Mouse (Mus musculus) liver, adult 2 months (tissue): ENCODE measurements around the gene Klhl42. TPM values are rescaled to one million over a fixed set of nuclear protein-coding genes. Genes with fewer than 3 reads are reported as not detected.

Experiments used
- DNase-seq: peaks from one replicate; pipeline ENCODE4 v3.0.0-alpha.2; 2011; ENCODE audit warnings: low read depth, low spot score; ENCODE audit errors: extremely low read depth
- H3K27ac ChIP-seq: fragments of 200-500 bp; replicated peaks from 2 replicates; pipeline ENCODE4 v1.5.1; 2012; ENCODE audit warnings: low read depth, mild to moderate bottlenecking, control low read depth, inconsistent platforms, low read length; ENCODE audit not compliant: insufficient read depth
- H3K27me3 ChIP-seq: fragments of 200-500 bp; 2 replicates; pipeline ENCODE4 v1.6.1; 2012; ENCODE audit warnings: mild to moderate bottlenecking, moderate library complexity, low read length, inconsistent platforms; ENCODE audit not compliant: control insufficient read depth, insufficient read depth
- H3K36me3 ChIP-seq: fragments of 200-500 bp; 2 replicates; pipeline ENCODE4 v1.6.1; 2012; ENCODE audit warnings: low read length, inconsistent platforms; ENCODE audit not compliant: control insufficient read depth, insufficient read depth
- H3K4me1 ChIP-seq: fragments of 200-500 bp; 2 replicates; pipeline ENCODE4 v1.6.1; 2011; ENCODE audit warnings: low read length; ENCODE audit not compliant: control insufficient read depth, insufficient read depth
- H3K4me3 ChIP-seq: fragments of 200-500 bp; 2 replicates; pipeline ENCODE4 v1.5.1; 2011; ENCODE audit warnings: low read depth, mild to moderate bottlenecking, control low read depth, low read length, moderate library complexity; ENCODE audit not compliant: insufficient read depth
- H3K79me2 ChIP-seq: fragments of 200-500 bp; 2 replicates; pipeline ENCODE4 v1.6.1; 2012; ENCODE audit warnings: inconsistent platforms, mild to moderate bottlenecking, low read length, moderate library complexity; ENCODE audit not compliant: control insufficient read depth, insufficient read depth
- H3K9ac ChIP-seq: fragments of 200-500 bp; 2 replicates; pipeline ENCODE4 v1.6.1; 2012; ENCODE audit warnings: low read depth, mild to moderate bottlenecking, control low read depth, inconsistent platforms, low read length
- CTCF ChIP-seq: fragments of 200-500 bp; IDR thresholded peaks from 2 replicates; pipeline ENCODE4 v1.5.1; 2011; ENCODE audit warnings: low read depth, low read length, control low read depth
- POLR2A ChIP-seq: fragments of 200-500 bp; IDR thresholded peaks from 2 replicates; pipeline ENCODE4 v1.6.1; 2011; ENCODE audit warnings: low read length, control low read depth; ENCODE audit not compliant: insufficient read depth; ENCODE audit errors: extremely low read depth
- WGBS: fragments of 180-500 bp; shearing (Covaris S2); methylation state at CpG from one replicate; pipeline ENCODE4 v1.1.7; 2018; 5-methylcytosine and 5-hydroxymethylcytosine counted together
- polyA plus RNA-seq: library from polyadenylated mRNA; depleted of rRNA; stranded (reverse); fragments of >200 nt; gene quantifications from 2 replicates; pipeline ENCODE4 v1.2.3, GENCODE M21; 2012
- total RNA-seq: library from RNA; depleted of rRNA; stranded (reverse); fragments of >200 nt; gene quantifications from 2 replicates; pipeline ENCODE4 v1.2.3, GENCODE M21; 2014

The Klhl42 gene
- total and polyA plus RNA-seq, 2 experiments: 6.9 to 8.8 TPM

- TF ChIP-seq POLR2A: no peak
- no peak for TF ChIP-seq CTCF
- no peak for DNase-seq
- H3K4me3 ChIP-seq: no peak overlapping the region
- no peak overlapping the region for H3K9ac ChIP-seq
- WGBS: 87% methylated on average over 10 of the region's 10 CpGs
- no peaks in the 10 kb centered on the region for H3K4me1 ChIP-seq
- no peaks in the 10 kb centered on the region for H3K27me3 ChIP-seq
- H3K36me3 ChIP-seq: no peaks in the 10 kb centered on the region; the same call in 1 of the 2 replicates
- no peaks in the 10 kb centered on the region for H3K79me2 ChIP-seq
- no peak overlapping the region for H3K27ac ChIP-seq
Observed at GRCm38 (mm10) chr6:147079919-147080318, 11.3 kb upstream of the Klhl42 start.

- WGBS: 78% methylated on average over 7 of the region's 7 CpGs
- no peak for DNase-seq
- H3K4me1 ChIP-seq: peaks cover 6% of the 10 kb centered on the region; the same call in 1 of the 2 replicates
- no peak overlapping the region for H3K27ac ChIP-seq
- no peak overlapping the region for H3K4me3 ChIP-seq
- no peak for TF ChIP-seq POLR2A
- TF ChIP-seq CTCF: no peak
- no peaks in the 10 kb centered on the region for H3K79me2 ChIP-seq
- no peaks in the 10 kb centered on the region for H3K27me3 ChIP-seq
- no peak overlapping the region for H3K9ac ChIP-seq
- H3K36me3 ChIP-seq: no peaks in the 10 kb centered on the region
Observed at GRCm38 (mm10) chr6:147085398-147086040, 5.7 kb upstream of the Klhl42 start.

GRCm38 (mm10) chr6:147086594-147087225, 4.5 kb upstream of the Klhl42 start, which contains the start of gene Mansc4:
Mansc4 (minus strand) TSS chr6:147087032.
- TF ChIP-seq POLR2A (no peak), CTCF (no peak)
- Histone ChIP-seq H3K27me3 (no peaks in the 10 kb centered on the region), H3K27ac (no peak within 1 kb of the TSS), H3K36me3 (no peaks in the 10 kb centered on the region), H3K9ac (no peak within 1 kb of the TSS), H3K4me1 (peaks cover 9% of the 10 kb centered on the region; the same call in 1 of the 2 replicates), H3K79me2 (no peaks in the 10 kb centered on the region), H3K4me3 (no peak within 1 kb of the TSS)
- 39% methylated on average over 20 of the region's 20 CpGs for WGBS
- peak; percentile 55 for DNase-seq

GRCm38 (mm10) chr6:147087736-147088135, 3.4 kb upstream of the Klhl42 start:
- H3K9ac ChIP-seq: no peak overlapping the region
- no peak overlapping the region for H3K4me3 ChIP-seq
- TF ChIP-seq CTCF (no peak), POLR2A (no peak)
- WGBS: 23% methylated on average over 7 of the region's 7 CpGs
- H3K27me3 ChIP-seq: no peaks in the 10 kb centered on the region
- peaks cover 11% of the 10 kb centered on the region for H3K4me1 ChIP-seq
- peaks cover 6% of the 10 kb centered on the region for H3K79me2 ChIP-seq
- peak; percentile 86 for DNase-seq
- peak overlapping the region; percentile 22 for H3K27ac ChIP-seq
- no peaks in the 10 kb centered on the region for H3K36me3 ChIP-seq

GRCm38 (mm10) chr6:147088517-147088916, 2.7 kb upstream of the Klhl42 start:
- no peak for DNase-seq
- peaks cover 6% of the 10 kb centered on the region for H3K79me2 ChIP-seq
- TF ChIP-seq POLR2A (no peak), CTCF (no peak)
- no peak overlapping the region for H3K4me3 ChIP-seq
- H3K27ac ChIP-seq: no peak overlapping the region
- WGBS: 76% methylated on average over 3 of the region's 3 CpGs
- H3K9ac ChIP-seq: no peak overlapping the region
- peaks cover 14% of the 10 kb centered on the region for H3K4me1 ChIP-seq
- no peaks in the 10 kb centered on the region for H3K27me3 ChIP-seq
- H3K36me3 ChIP-seq: no peaks in the 10 kb centered on the region

- DNase-seq: no peak
- Histone ChIP-seq H3K36me3 (no peaks in the 10 kb centered on the region), H3K27ac (no peak overlapping the region), H3K27me3 (no peaks in the 10 kb centered on the region), H3K79me2 (peaks cover 11% of the 10 kb centered on the region), H3K9ac (no peak overlapping the region), H3K4me1 (peaks cover 14% of the 10 kb centered on the region), H3K4me3 (no peak overlapping the region)
- no peak for TF ChIP-seq POLR2A
- no peak for TF ChIP-seq CTCF
- 84% methylated on average over 5 of the region's 5 CpGs for WGBS
Observed at GRCm38 (mm10) chr6:147090191-147090590, 988 bp upstream of the Klhl42 start.
